Mouse (Mus musculus) embryonic facial prominence, embryonic 11.5 days (tissue): ENCODE measurements around the gene Tmem201. TPM values are rescaled to one million over a fixed set of nuclear protein-coding genes. Genes with fewer than 3 reads are reported as not detected.

Source experiments
- ATAC-seq: fragments of 200-750 bp; cut with Nextera tagmentation; replicated peaks from 2 replicates; pipeline ENCODE4 v1.8.0; 2017; ENCODE audit warnings: low read depth; ENCODE audit not compliant: insufficient number of reproducible peaks, low FRiP score, low TSS enrichment
- DNase-seq: peaks from one replicate; pipeline ENCODE4 v3.0.0-alpha.2; 2015; ENCODE audit warnings: low spot score
- H3K27ac ChIP-seq: fragments of 300-500 bp; sonication (generic); replicated peaks from 2 replicates; pipeline ENCODE4 v1.5.1; 2014; ENCODE audit warnings: mild to moderate bottlenecking, low read depth, low read length, control low read depth
- H3K27me3 ChIP-seq: fragments of 300-500 bp; sonication (generic); 2 replicates; pipeline ENCODE4 v1.6.1; 2014; ENCODE audit warnings: mild to moderate bottlenecking, low read length, moderate library complexity, mixed read lengths; ENCODE audit not compliant: control insufficient read depth, insufficient read depth
- H3K36me3 ChIP-seq: fragments of 300-500 bp; sonication (generic); replicated peaks from 2 replicates; pipeline ENCODE4 v1.6.1; 2014; ENCODE audit warnings: low read depth, mild to moderate bottlenecking, low read length, moderate library complexity, mixed read lengths; ENCODE audit not compliant: control insufficient read depth, insufficient read depth
- H3K4me1 ChIP-seq: fragments of 300-500 bp; sonication (generic); 2 replicates; pipeline ENCODE4 v1.6.1; 2014; ENCODE audit warnings: low read length, mixed read lengths; ENCODE audit not compliant: control insufficient read depth, insufficient read depth
- H3K4me2 ChIP-seq: fragments of 300-500 bp; sonication (generic); 2 replicates; pipeline ENCODE4 v1.6.1; 2014; ENCODE audit warnings: low read depth, mild to moderate bottlenecking, control low read depth, low read length, moderate library complexity
- H3K4me3 ChIP-seq: fragments of 300-500 bp; sonication (generic); 2 replicates; pipeline ENCODE4 v1.5.1; 2014; ENCODE audit warnings: low read depth, low read length, control low read depth
- H3K9ac ChIP-seq: fragments of 300-500 bp; sonication (generic); replicated peaks from 2 replicates; pipeline ENCODE4 v1.6.1; 2014; ENCODE audit warnings: mild to moderate bottlenecking, control low read depth, low read length
- H3K9me3 ChIP-seq: fragments of 300-500 bp; sonication (generic); replicated peaks from 2 replicates; pipeline ENCODE4 v1.6.1; 2016; ENCODE audit warnings: mild to moderate bottlenecking, low read length, inconsistent platforms, mixed read lengths; ENCODE audit not compliant: control insufficient read depth
- WGBS: fragments of 180-500 bp; shearing (Covaris S2); extraction: QIAGEN DNeasy Blood & Tissue Kit; methylation state at CpG from one replicate; pipeline ENCODE4 v1.1.7; 2014; 5-methylcytosine and 5-hydroxymethylcytosine counted together
- polyA plus RNA-seq: library from polyadenylated mRNA; unstranded; fragments of >200 nt; fragmentation: Nextera tagmentation; extraction: Ambion mirVana; gene quantifications from 2 replicates; pipeline ENCODE4 v1.2.1, GENCODE M21; 2014

Gene Tmem201
- polyA plus RNA-seq, 1 experiment from 2014 or later, result 17.5 TPM

DNA sequence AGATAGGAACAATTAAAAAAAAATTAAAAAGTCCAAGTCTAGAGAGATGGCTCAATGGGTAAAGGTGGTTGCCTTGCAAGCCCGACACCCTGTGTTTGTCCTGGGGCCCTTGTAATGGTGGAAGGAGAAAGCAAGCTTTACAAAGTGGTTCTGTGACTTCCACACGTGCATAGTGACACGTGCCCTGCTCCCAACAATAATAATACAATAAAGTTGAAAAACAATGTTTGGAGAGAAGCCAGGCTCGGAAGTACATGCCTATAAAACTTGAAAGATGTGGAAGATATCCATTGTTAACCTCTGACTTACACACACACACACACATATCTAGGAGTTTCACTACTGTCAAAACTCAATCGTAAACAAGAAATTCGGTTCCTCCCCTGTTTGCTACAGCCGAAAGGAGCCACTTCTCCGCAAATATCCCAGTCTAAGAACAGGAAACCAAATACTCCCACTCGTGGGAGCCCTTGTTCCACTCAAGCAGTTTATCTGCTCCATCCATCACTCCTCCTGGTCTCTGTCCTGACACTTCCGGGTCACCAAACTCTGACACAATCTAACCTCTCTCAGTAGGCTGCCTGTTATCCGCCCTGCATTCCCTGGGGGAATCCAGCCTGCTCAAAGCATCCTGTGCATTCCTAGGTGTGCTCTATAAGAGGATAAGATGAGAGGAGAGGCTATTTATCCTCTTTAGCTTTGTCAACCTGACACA, 58.6 kb downstream of the Tmem201 start:
- 70% methylated on average over 11 of the region's 11 CpGs for WGBS
- Histone ChIP-seq H3K4me2 (no peak overlapping the region), H3K4me1 (0 out of 2 replicates have a peak, but pooled peaks cover 5% of the 10 kb centered on the region), H3K36me3 (no peaks in the 10 kb centered on the region), H3K9me3 (no peaks in the 10 kb centered on the region), H3K27ac (no peak overlapping the region), H3K27me3 (peaks cover 7% of the 10 kb centered on the region), H3K4me3 (no peak overlapping the region), H3K9ac (no peak overlapping the region)
- no peak for ATAC-seq
- no peak for DNase-seq

GRCm38 (mm10) chr4:149678006-149678405, 59.8 kb downstream of the Tmem201 start:
- no peak for DNase-seq
- Histone ChIP-seq H3K4me2 (no peak overlapping the region), H3K9ac (no peak overlapping the region), H3K4me1 (0 out of 2 replicates have a peak, but pooled peaks cover 5% of the 10 kb centered on the region), H3K27ac (no peak overlapping the region), H3K9me3 (no peaks in the 10 kb centered on the region), H3K27me3 (peaks cover 7% of the 10 kb centered on the region), H3K4me3 (no peak overlapping the region), H3K36me3 (no peaks in the 10 kb centered on the region)
- no peak for ATAC-seq
- 69% methylated on average over 1 of the region's 1 CpGs for WGBS

DNA sequence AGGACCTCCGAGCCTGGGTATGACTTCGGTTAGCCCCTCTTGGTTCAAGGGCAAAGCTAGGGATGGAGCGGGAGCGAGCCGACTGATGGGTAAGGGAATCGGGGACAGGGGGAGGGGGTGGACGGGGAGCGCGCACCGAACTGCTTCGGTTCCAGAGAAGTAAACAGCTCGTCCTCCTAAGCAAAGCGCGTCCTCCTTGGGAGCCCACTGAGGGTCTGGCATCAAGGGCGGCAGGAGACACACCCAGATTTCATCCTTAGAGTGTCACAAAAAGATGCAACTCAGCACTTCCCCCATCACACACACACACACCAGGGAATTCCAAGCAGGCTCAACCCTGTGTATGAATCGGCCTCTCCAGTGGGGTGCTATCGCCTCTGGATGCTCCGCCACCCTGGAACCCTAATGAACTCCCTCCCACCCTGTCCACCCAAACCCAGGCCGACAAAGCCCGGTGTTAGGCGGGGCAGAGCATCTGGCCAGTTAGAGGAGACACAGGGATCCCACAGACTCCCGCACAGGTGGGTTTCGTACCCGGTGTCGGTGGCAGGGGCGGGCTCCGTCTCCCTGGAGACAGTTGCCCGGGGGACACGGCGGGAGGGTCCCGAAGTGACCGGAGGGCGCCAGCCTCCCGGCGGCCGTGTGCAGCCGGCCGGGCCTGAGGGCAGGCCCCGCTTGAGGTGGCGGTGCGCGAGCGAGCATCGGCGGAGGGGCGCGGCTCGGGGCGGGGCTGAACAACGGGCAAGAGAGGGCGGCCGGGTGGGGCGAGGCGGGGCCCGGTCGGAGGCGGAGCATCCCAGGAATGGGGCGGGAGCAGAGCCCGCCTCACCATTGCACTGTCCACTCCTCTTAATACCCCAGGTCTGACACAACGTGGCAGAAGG, 62.2 kb downstream of the Tmem201 start:
- H3K27me3 ChIP-seq, result peaks cover 7% of the 10 kb centered on the region
- no peak overlapping the region for H3K27ac ChIP-seq
- peak; percentile 89 for ATAC-seq
- peak overlapping the region; percentile 60 for H3K9ac ChIP-seq
- H3K4me3 ChIP-seq, result peak overlapping the region; percentile 62
- H3K4me2 ChIP-seq, result peak overlapping the region; percentile 98
- H3K36me3 ChIP-seq, result no peaks in the 10 kb centered on the region
- peak; percentile 80 for DNase-seq
- WGBS, result 1% methylated on average over 58 of the region's 60 CpGs
- H3K4me1 ChIP-seq, result 0 out of 2 replicates have a peak, but pooled peaks cover 5% of the 10 kb centered on the region
- H3K9me3 ChIP-seq, result no peaks in the 10 kb centered on the region

- WGBS, result 9% methylated on average over 8 of the region's 8 CpGs
- Histone ChIP-seq H3K27me3 (peaks cover 7% of the 10 kb centered on the region), H3K4me1 (0 out of 2 replicates have a peak, but pooled peaks cover 5% of the 10 kb centered on the region), H3K27ac (no peak overlapping the region), H3K9ac (peak overlapping the region; percentile 60), H3K36me3 (no peaks in the 10 kb centered on the region), H3K4me3 (peak overlapping the region; percentile 62), H3K9me3 (no peaks in the 10 kb centered on the region), H3K4me2 (peak overlapping the region; percentile 98)
- DNase-seq (no peak), ATAC-seq (no peak)
Measured at GRCm38 (mm10) chr4:149674814-149675377, 62.9 kb downstream of the Tmem201 start.

DNA sequence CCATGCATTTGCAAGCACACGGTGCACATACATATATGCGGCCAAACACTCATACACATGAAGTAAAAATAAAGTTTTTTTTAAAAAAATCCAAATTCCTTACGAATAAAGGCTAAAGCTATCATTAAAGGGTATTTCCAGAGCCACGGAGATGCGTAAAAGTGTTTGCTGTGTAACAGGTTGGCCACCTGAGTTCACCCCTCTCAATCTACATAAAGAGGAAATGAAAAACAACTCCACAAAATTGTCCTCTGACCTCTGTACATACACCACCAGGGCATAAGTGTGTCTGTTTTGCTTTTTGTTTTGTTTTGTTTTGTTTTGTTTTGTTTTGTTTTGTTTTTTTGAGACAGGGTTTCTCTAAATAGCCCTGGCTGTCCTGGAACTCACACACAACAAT, 65.1 kb downstream of the Tmem201 start:
- no peak for ATAC-seq
- Histone ChIP-seq H3K4me3 (no peak overlapping the region), H3K27ac (no peak overlapping the region), H3K36me3 (no peaks in the 10 kb centered on the region), H3K9me3 (no peaks in the 10 kb centered on the region), H3K27me3 (peaks cover 7% of the 10 kb centered on the region), H3K4me2 (no peak overlapping the region), H3K9ac (no peak overlapping the region), H3K4me1 (0 out of 2 replicates have a peak, but pooled peaks cover 5% of the 10 kb centered on the region)
- WGBS, result 94% methylated on average over 5 of the region's 5 CpGs
- no peak for DNase-seq

GRCm38 (mm10) chr4:149671175-149671574, 66.7 kb downstream of the Tmem201 start:
- no peak overlapping the region for H3K4me2 ChIP-seq
- H3K4me1 ChIP-seq, result 0 out of 2 replicates have a peak, but pooled peaks cover 5% of the 10 kb centered on the region
- no peak overlapping the region for H3K27ac ChIP-seq
- H3K4me3 ChIP-seq, result no peak overlapping the region
- peaks cover 7% of the 10 kb centered on the region for H3K27me3 ChIP-seq
- no peaks in the 10 kb centered on the region for H3K36me3 ChIP-seq
- WGBS, result 93% methylated on average over 6 of the region's 6 CpGs
- H3K9me3 ChIP-seq, result no peaks in the 10 kb centered on the region
- H3K9ac ChIP-seq, result no peak overlapping the region
- DNase-seq (no peak), ATAC-seq (no peak)

DNA sequence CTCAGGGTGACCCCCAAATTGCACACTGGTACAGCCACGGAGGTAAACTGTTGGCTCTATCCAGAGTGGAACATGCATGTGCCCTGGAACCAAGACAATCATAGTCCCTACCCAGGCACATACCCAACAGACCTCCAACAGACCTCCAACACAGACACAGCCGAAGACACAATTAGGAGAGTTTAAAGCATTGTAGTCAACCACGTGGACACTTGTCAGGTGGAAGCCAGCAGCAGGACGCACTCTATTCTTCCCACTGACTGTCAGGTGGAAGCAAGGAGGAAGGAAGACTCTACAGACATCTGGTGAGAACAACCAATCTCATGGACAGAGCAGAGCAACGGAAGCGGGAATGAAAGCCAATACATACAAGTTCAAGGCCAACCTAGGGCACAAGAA, 72.2 kb downstream of the Tmem201 start:
- H3K9me3 ChIP-seq, result no peaks in the 10 kb centered on the region
- DNase-seq (no peak), ATAC-seq (no peak)
- H3K4me1 ChIP-seq, result no peaks in the 10 kb centered on the region
- H3K36me3 ChIP-seq, result no peaks in the 10 kb centered on the region
- no peak overlapping the region for H3K4me2 ChIP-seq
- H3K9ac ChIP-seq, result no peak overlapping the region
- no peak overlapping the region for H3K27ac ChIP-seq
- WGBS, result 88% methylated on average over 6 of the region's 6 CpGs
- H3K27me3 ChIP-seq, result no peaks in the 10 kb centered on the region
- H3K4me3 ChIP-seq, result no peak overlapping the region
